Mouse (Mus musculus): ENCODE measurements at regions not wholly inside any gene's neighbourhood (a gene's known extent, or its start where the extent isn't known, plus 50 kb on each side); places are given as distances from the start of the nearest gene placed in this dataset.

DNA sequence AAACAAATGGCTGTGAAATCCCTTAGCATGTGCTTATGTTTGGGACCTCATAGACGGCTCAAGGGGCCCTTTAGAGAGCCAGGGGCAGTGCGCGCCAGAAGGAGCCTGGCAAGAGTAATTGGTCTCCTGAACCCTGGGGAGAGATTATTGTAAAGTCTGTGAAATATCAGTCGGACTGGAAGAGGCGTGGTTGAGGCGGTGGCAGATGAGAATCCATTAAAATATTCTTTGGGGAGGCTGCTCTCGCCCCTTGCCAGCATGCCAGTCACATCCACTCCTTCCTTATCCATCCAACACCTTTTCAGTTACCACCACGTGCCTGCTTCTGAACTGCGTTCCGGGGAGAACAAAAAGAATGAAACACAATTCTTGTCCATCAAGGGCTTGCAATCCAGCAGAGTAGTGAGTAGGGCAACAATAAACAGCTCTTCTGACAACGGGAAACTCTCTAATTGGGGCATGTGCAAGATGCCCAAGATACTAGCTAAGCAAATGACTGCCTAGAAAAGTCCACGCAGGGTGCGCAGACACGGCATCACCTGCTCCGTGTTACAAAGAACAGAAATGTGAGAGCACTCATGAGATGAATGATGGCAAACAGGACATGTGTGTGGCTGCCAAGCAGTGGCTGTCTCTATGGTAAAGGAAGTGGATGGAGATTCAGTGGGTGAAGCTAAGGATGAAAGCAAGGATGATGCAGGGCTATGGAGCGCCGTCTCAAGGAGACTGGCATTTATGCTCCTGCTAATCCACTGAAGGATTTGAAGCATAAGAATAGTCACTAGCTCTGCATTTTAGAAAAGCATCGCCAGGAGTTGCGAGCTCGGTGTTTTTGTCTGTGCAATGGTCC is 320.6 kb upstream of the Zfp462 start:
- DNase-seq (ENCODE audit: low spot score) = no peak
- Histone ChIP-seq H3K36me3 (no peaks in the 10 kb centered on the region), H3K9me3 (replicated peaks) (peaks cover 6% of the 10 kb centered on the region; the same call in 1 of the 2 replicates), H3K4me1 (peaks cover 3% of the 10 kb centered on the region), H3K27ac (replicated peaks) (no peak overlapping the region), H3K4me3 (no peak overlapping the region), H3K27me3 (ENCODE audit: low read depth, poor library complexity, severe bottlenecking) (no peaks in the 10 kb centered on the region)
- WGBS = 86% methylated on average over 20 of the region's 20 CpGs

DNA sequence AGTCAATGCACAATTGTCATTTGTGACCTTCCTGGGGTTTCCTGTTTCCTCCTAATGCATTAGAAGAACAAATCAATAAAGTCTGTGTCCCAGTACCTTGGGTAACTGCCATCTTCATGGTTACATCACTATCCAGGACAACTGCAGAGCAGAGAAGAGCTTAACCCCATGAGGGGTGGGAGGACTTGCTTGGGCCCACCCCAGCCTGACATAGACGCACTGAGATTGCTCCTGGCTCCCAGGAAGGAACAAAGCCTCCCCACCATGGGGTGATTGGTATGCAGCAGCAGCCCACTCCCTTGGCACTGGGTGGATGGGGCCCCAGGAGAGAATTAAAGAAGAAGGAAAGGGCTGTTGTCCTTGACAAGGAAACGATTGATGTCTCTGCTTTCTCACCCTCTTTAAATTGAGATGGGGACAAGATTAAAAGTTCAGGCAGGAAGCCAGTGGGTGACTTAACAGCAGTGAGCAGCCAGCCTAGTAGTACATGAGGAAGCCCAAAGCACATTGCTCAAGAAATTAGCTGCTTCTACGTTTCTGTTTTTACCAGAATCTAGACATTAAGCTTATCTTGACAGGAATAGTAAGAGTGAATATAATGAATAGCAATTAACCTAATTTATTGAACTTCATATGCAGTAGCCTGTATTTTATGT is 307.7 kb upstream of the Zfp462 start:
- 41% methylated on average over 3 of the region's 3 CpGs for WGBS
- Histone ChIP-seq H3K4me1 (peaks cover 6% of the 10 kb centered on the region), H3K9me3 (replicated peaks) (no peaks in the 10 kb centered on the region), H3K27me3 (ENCODE audit: low read depth, poor library complexity, severe bottlenecking) (no peaks in the 10 kb centered on the region), H3K36me3 (no peaks in the 10 kb centered on the region), H3K27ac (replicated peaks) (peak overlapping the region; percentile 49), H3K4me3 (no peak overlapping the region)
- no peak for DNase-seq (ENCODE audit: low spot score)

DNA sequence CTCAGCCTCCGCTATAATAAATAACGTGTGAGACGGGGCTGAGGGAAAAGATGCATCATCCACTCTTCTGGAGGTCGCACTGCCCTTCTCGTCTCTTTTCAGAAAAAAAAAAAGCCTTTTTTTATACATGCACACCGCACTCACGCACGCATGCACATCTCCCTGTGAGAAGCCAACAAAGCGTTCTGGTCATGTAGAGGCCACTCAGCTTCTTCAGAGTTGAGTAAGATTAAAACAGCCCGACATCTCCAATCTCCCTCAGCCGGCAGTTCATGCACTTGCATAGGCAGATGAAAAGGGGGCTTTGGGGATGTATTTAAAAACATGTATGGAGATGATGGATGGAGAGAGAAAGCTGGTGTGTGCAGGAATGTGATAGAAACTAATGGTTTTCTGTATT is 298.8 kb upstream of the Zfp462 start:
- Histone ChIP-seq H3K36me3 (no peaks in the 10 kb centered on the region), H3K4me3 (no peak overlapping the region), H3K27me3 (ENCODE audit: low read depth, poor library complexity, severe bottlenecking) (no peaks in the 10 kb centered on the region), H3K9me3 (replicated peaks) (no peaks in the 10 kb centered on the region), H3K27ac (replicated peaks) (no peak overlapping the region), H3K4me1 (peaks cover 23% of the 10 kb centered on the region)
- 91% methylated on average over 11 of the region's 11 CpGs for WGBS
- no peak for DNase-seq (ENCODE audit: low spot score)

DNA sequence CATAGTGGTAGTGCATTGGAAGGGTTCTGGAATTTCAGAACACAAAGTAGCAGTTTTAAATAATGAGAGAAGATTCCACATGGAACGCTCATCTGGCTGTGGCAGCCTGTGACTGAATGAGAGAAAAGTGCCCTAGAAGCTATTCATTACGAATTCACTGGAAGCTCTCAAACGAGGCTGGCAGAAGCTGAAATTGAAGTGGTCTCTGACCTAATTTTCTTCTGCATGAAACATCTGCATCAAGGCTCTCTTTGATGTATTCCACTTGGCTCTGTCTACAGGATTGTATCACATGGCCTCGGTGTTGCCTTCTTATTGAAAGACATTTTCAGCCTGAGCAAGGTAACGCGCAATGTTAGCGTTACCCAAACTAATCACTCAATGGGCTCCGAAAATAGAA is 298.4 kb upstream of the Zfp462 start:
- H3K9me3 ChIP-seq (replicated peaks) = no peaks in the 10 kb centered on the region
- no peak for DNase-seq (ENCODE audit: low spot score)
- H3K27me3 ChIP-seq (ENCODE audit: low read depth, poor library complexity, severe bottlenecking) = no peaks in the 10 kb centered on the region
- no peak overlapping the region for H3K4me3 ChIP-seq
- 80% methylated on average over 8 of the region's 8 CpGs for WGBS
- H3K27ac ChIP-seq (replicated peaks) = peak overlapping the region; percentile 67; the same call in 1 of the 2 replicates
- no peaks in the 10 kb centered on the region for H3K36me3 ChIP-seq
- H3K4me1 ChIP-seq = peaks cover 28% of the 10 kb centered on the region

DNA sequence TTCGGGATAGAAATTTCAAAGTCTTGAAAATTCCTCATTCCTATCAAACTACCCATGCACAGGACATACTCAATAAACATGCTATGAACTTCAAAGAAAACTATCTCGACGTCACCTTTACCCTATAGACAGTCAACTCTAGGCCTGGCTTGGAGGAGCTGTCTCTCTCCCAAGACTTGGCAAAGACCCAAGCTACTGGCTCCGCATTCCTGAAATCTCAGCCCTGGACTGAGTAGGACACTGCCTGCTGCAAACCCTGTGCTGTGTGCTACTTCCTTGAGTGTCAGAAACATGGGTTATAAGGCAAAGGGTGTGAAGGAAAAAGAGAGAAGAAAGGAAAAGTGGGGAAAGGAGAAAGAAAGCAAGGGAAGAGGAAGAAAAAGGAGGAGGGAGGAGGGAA is 296.6 kb upstream of the Zfp462 start:
- WGBS = 87% methylated on average over 4 of the region's 4 CpGs
- H3K36me3 ChIP-seq = no peaks in the 10 kb centered on the region
- no peaks in the 10 kb centered on the region for H3K27me3 ChIP-seq (ENCODE audit: low read depth, poor library complexity, severe bottlenecking)
- H3K9me3 ChIP-seq (replicated peaks) = no peaks in the 10 kb centered on the region
- no peak overlapping the region for H3K4me3 ChIP-seq
- 0 out of 2 replicates have a peak overlapping the region, but pooled peaks have one; percentile 28 for H3K27ac ChIP-seq (replicated peaks)
- H3K4me1 ChIP-seq = peaks cover 46% of the 10 kb centered on the region
- no peak for DNase-seq (ENCODE audit: low spot score)

DNA sequence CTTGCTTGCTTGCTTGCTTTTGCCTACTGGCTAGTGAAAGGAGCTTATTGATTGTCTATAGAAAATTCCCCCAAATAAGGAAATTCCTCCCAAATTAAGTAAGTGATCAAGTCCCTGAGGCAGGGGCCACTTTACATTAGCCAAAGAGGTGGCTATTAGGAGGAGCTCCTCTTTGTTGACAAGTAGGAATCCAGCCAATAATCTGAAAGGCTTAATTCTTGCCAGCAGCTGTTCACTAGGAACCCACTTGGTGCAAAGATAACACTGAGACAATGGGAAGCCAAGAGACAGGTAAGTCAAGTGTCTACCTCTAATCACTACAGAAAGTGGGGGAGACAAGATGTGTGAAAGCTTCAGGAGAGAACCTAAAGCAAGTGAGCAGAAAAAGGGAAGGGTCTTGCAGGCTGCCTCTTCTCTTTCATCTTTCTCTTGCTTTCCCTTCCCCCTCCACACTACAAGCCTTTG is 293.2 kb upstream of the Zfp462 start:
- Histone ChIP-seq H3K4me1 (peaks cover 48% of the 10 kb centered on the region), H3K4me3 (peak overlapping the region; percentile 40; the same call in 1 of the 2 replicates)

DNA sequence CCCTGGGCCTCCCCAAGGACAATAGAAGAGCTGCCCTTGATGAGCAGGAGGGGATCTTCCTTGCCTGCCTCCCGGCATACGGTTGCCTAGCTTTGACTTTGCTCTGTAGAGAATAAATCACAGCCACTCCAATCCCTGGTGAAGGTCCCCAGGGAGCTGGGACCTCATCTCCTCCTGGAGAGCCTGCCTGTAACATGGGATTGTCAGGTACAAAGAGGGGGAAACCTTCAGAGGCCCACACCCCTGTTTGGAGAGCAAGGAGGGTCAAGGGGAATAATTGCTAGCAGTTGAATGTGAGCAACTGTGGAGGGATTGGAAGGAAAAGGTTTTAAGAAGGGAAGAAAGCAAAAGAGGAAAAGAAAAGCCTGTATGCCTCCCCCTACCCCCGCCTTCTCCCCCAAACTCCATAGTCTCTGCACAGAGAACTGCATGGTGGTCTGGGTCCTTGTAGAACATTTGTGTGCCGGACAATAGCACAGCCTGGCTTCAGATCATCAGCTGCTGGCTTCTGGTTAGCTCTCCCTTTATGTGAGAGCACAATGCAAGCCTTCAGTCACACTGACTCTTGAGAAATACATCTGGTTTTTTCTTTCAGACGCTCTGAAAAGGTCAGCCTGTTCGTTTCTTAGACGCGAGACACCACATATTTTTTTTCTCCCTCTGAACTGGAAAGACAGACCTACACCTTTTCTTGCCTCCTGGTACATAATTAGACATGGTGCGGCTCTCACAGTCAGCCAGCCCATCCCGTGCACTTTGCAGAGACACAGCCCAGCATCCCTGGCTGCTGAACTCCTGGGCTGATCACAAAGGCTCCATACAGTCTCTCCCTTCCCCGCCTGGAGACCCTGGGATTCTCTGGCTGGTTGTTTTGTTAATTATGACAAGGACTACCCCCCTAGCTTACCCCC is 292.5 kb upstream of the Zfp462 start:
- no peaks in the 10 kb centered on the region for H3K36me3 ChIP-seq
- H3K9me3 ChIP-seq (replicated peaks) = no peaks in the 10 kb centered on the region
- H3K4me3 ChIP-seq = peak overlapping the region; percentile 40
- WGBS = 10% methylated on average over 11 of the region's 11 CpGs
- peak overlapping the region; percentile 94 for H3K27ac ChIP-seq (replicated peaks)
- no peaks in the 10 kb centered on the region for H3K27me3 ChIP-seq (ENCODE audit: low read depth, poor library complexity, severe bottlenecking)
- peak; percentile 79 for DNase-seq (ENCODE audit: low spot score)
- H3K4me1 ChIP-seq = peaks cover 41% of the 10 kb centered on the region

More for the DNA sequence above, 293.2 kb upstream of the Zfp462 start:
- Histone ChIP-seq H3K9me3 (replicated peaks) (no peaks in the 10 kb centered on the region), H3K27ac (replicated peaks) (peak overlapping the region; percentile 94), H3K27me3 (ENCODE audit: low read depth, poor library complexity, severe bottlenecking) (no peaks in the 10 kb centered on the region), H3K36me3 (no peaks in the 10 kb centered on the region)
- DNase-seq (ENCODE audit: low spot score) = no peak

DNA sequence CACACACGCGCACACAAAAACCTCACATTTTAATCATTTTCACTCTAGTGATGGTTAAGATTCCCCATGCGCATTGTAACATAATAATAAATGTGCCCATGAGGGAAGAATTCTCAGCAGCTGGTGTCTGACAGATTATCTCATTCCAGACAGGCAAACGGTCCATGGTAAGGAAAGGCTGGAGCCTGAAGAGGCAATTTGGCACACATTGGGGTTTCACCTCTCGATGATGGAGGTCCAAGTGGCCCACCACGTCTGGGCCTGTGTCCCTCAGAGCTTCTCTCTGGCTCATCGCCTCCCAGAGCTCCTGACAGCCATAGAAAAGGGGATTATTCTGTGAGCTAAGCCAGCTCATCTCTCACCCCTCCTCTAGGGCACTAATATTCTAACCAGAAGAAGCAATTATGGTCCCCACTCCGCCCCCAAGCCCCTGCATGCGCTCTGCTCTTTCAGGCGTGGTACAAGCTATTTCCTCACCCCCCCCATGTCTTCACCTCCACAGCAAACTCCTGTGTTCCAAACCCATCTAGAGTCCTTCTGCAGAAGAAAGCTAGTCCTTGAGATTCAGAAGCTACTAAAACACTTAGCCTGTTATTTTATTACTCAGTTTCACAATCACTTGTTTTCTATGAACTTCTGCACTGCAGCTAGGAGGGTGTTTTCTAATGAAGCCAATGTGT is 291.6 kb upstream of the Zfp462 start:
- Histone ChIP-seq H3K27ac (replicated peaks) (peak overlapping the region; percentile 94), H3K4me3 (peak overlapping the region; percentile 40), H3K27me3 (ENCODE audit: low read depth, poor library complexity, severe bottlenecking) (no peaks in the 10 kb centered on the region), H3K36me3 (no peaks in the 10 kb centered on the region), H3K9me3 (replicated peaks) (no peaks in the 10 kb centered on the region), H3K4me1 (peaks cover 37% of the 10 kb centered on the region)
- DNase-seq (ENCODE audit: low spot score) = peak; percentile 53
- 35% methylated on average over 10 of the region's 10 CpGs for WGBS
